Mouse (Mus musculus): ENCODE measurements around the gene Dnmt3a. TPM values are rescaled to one million over a fixed set of nuclear protein-coding genes. Genes with fewer than 3 reads are reported as not detected.
A peak's percentile ranks its signal among the peaks of the same experiment; 100 is the strongest.

Gene Dnmt3a
- polyA plus RNA-seq, 1 experiment from 2014 or later, result 69.5 TPM

- no peak overlapping the region for H3K4me2 ChIP-seq (ENCODE audit: low read depth, low read length)
- ATAC-seq (replicated peaks; ENCODE audit: insufficient number of reproducible peaks, low FRiP score, low TSS enrichment, low read depth), result no peak
- H3K4me1 ChIP-seq (ENCODE audit: control insufficient read depth, insufficient read depth, low read length), result peaks cover 10% of the 10 kb centered on the region
- 95% methylated on average over 1 of the region's 1 CpGs for WGBS
- no peak overlapping the region for H3K9ac ChIP-seq (replicated peaks; ENCODE audit: low read length)
- DNase-seq (ENCODE audit: low spot score), result no peak
- no peaks in the 10 kb centered on the region for H3K27me3 ChIP-seq (ENCODE audit: control insufficient read depth, insufficient read depth, low read length)
- H3K4me3 ChIP-seq (ENCODE audit: low read depth, low read length), result no peak overlapping the region
- no peaks in the 10 kb centered on the region for H3K9me3 ChIP-seq (replicated peaks; ENCODE audit: control insufficient read depth, low read length)
- H3K36me3 ChIP-seq (replicated peaks; ENCODE audit: control insufficient read depth, insufficient read depth, low read depth, low read length), result no peaks in the 10 kb centered on the region; the same call in 1 of the 2 replicates
- no peak overlapping the region for H3K27ac ChIP-seq (replicated peaks; ENCODE audit: low read depth, low read length)
Measured at GRCm38 (mm10) chr12:3839662-3840061, 33.9 kb downstream of the Dnmt3a start.

- H3K27me3 ChIP-seq (ENCODE audit: control insufficient read depth, insufficient read depth, low read length), result no peaks in the 10 kb centered on the region
- 73% methylated on average over 4 of the region's 4 CpGs for WGBS
- DNase-seq (ENCODE audit: low spot score) (no peak), ATAC-seq (replicated peaks; ENCODE audit: insufficient number of reproducible peaks, low FRiP score, low TSS enrichment, low read depth) (no peak)
- H3K36me3 ChIP-seq (replicated peaks; ENCODE audit: control insufficient read depth, insufficient read depth, low read depth, low read length), result no peaks in the 10 kb centered on the region; the same call in 1 of the 2 replicates
- H3K4me3 ChIP-seq (ENCODE audit: low read depth, low read length), result no peak overlapping the region
- no peak overlapping the region for H3K9ac ChIP-seq (replicated peaks; ENCODE audit: low read length)
- H3K4me2 ChIP-seq (ENCODE audit: low read depth, low read length), result no peak overlapping the region
- no peaks in the 10 kb centered on the region for H3K9me3 ChIP-seq (replicated peaks; ENCODE audit: control insufficient read depth, low read length)
- no peak overlapping the region for H3K27ac ChIP-seq (replicated peaks; ENCODE audit: low read depth, low read length)
- peaks cover 8% of the 10 kb centered on the region for H3K4me1 ChIP-seq (ENCODE audit: control insufficient read depth, insufficient read depth, low read length)
Measured at GRCm38 (mm10) chr12:3841121-3841520, 35.3 kb downstream of the Dnmt3a start.

- ATAC-seq (replicated peaks; ENCODE audit: insufficient number of reproducible peaks, low FRiP score, low TSS enrichment, low read depth) (peak; percentile 19; the same call in 1 of the 2 replicates), DNase-seq (ENCODE audit: low spot score) (peak; percentile 63)
- no peaks in the 10 kb centered on the region for H3K9me3 ChIP-seq (replicated peaks; ENCODE audit: control insufficient read depth, low read length)
- H3K9ac ChIP-seq (replicated peaks; ENCODE audit: low read length), result no peak overlapping the region
- H3K4me2 ChIP-seq (ENCODE audit: low read depth, low read length), result no peak overlapping the region
- no peak overlapping the region for H3K4me3 ChIP-seq (ENCODE audit: low read depth, low read length)
- H3K36me3 ChIP-seq (replicated peaks; ENCODE audit: control insufficient read depth, insufficient read depth, low read depth, low read length), result no peaks in the 10 kb centered on the region; the same call in 1 of the 2 replicates
- WGBS, result 28% methylated on average over 6 of the region's 6 CpGs
- peak overlapping the region; percentile 79 for H3K27ac ChIP-seq (replicated peaks; ENCODE audit: low read depth, low read length)
- no peaks in the 10 kb centered on the region for H3K27me3 ChIP-seq (ENCODE audit: control insufficient read depth, insufficient read depth, low read length)
- H3K4me1 ChIP-seq (ENCODE audit: control insufficient read depth, insufficient read depth, low read length), result peaks cover 6% of the 10 kb centered on the region
Measured at GRCm38 (mm10) chr12:3842843-3843242, 37.0 kb downstream of the Dnmt3a start.

GRCm38 (mm10) chr12:3843371-3843861 lies 37.6 kb downstream of the Dnmt3a start:
- 10% methylated on average over 7 of the region's 7 CpGs for WGBS
- Histone ChIP-seq H3K4me1 (ENCODE audit: control insufficient read depth, insufficient read depth, low read length) (peaks cover 6% of the 10 kb centered on the region), H3K9ac (replicated peaks; ENCODE audit: low read length) (no peak overlapping the region), H3K27ac (replicated peaks; ENCODE audit: low read depth, low read length) (peak overlapping the region; percentile 79), H3K4me3 (ENCODE audit: low read depth, low read length) (no peak overlapping the region), H3K4me2 (ENCODE audit: low read depth, low read length) (0 out of 2 replicates have a peak overlapping the region, but pooled peaks have one; percentile 10), H3K27me3 (ENCODE audit: control insufficient read depth, insufficient read depth, low read length) (no peaks in the 10 kb centered on the region), H3K9me3 (replicated peaks; ENCODE audit: control insufficient read depth, low read length) (no peaks in the 10 kb centered on the region), H3K36me3 (replicated peaks; ENCODE audit: control insufficient read depth, insufficient read depth, low read depth, low read length) (no peaks in the 10 kb centered on the region; the same call in 1 of the 2 replicates)
- ATAC-seq (replicated peaks; ENCODE audit: insufficient number of reproducible peaks, low FRiP score, low TSS enrichment, low read depth), result peak; percentile 85
- peak; percentile 78 for DNase-seq (ENCODE audit: low spot score)

- Histone ChIP-seq H3K27ac (replicated peaks; ENCODE audit: low read depth, low read length) (peak overlapping the region; percentile 79), H3K4me2 (ENCODE audit: low read depth, low read length) (no peak overlapping the region), H3K9me3 (replicated peaks; ENCODE audit: control insufficient read depth, low read length) (no peaks in the 10 kb centered on the region), H3K9ac (replicated peaks; ENCODE audit: low read length) (no peak overlapping the region), H3K4me1 (ENCODE audit: control insufficient read depth, insufficient read depth, low read length) (peaks cover 6% of the 10 kb centered on the region), H3K36me3 (replicated peaks; ENCODE audit: control insufficient read depth, insufficient read depth, low read depth, low read length) (no peaks in the 10 kb centered on the region; the same call in 1 of the 2 replicates), H3K27me3 (ENCODE audit: control insufficient read depth, insufficient read depth, low read length) (no peaks in the 10 kb centered on the region), H3K4me3 (ENCODE audit: low read depth, low read length) (no peak overlapping the region)
- WGBS, result 17% methylated on average over 7 of the region's 7 CpGs
- DNase-seq (ENCODE audit: low spot score), result peak; percentile 75
- ATAC-seq (replicated peaks; ENCODE audit: insufficient number of reproducible peaks, low FRiP score, low TSS enrichment, low read depth), result peak; percentile 64
Measured at GRCm38 (mm10) chr12:3843918-3844317, 38.1 kb downstream of the Dnmt3a start.

- no peak overlapping the region for H3K4me3 ChIP-seq (ENCODE audit: low read depth, low read length)
- H3K27ac ChIP-seq (replicated peaks; ENCODE audit: low read depth, low read length), result no peak overlapping the region; the same call in 1 of the 2 replicates
- no peak overlapping the region for H3K4me2 ChIP-seq (ENCODE audit: low read depth, low read length)
- peak; percentile 6; the same call in 1 of the 2 replicates for ATAC-seq (replicated peaks; ENCODE audit: insufficient number of reproducible peaks, low FRiP score, low TSS enrichment, low read depth)
- no peak overlapping the region for H3K9ac ChIP-seq (replicated peaks; ENCODE audit: low read length)
- H3K9me3 ChIP-seq (replicated peaks; ENCODE audit: control insufficient read depth, low read length), result no peaks in the 10 kb centered on the region
- no peak for DNase-seq (ENCODE audit: low spot score)
- WGBS, result 73% methylated on average over 5 of the region's 5 CpGs
- H3K36me3 ChIP-seq (replicated peaks; ENCODE audit: control insufficient read depth, insufficient read depth, low read depth, low read length), result no peaks in the 10 kb centered on the region; the same call in 1 of the 2 replicates
- H3K27me3 ChIP-seq (ENCODE audit: control insufficient read depth, insufficient read depth, low read length), result no peaks in the 10 kb centered on the region
- peaks cover 6% of the 10 kb centered on the region for H3K4me1 ChIP-seq (ENCODE audit: control insufficient read depth, insufficient read depth, low read length)
Measured at GRCm38 (mm10) chr12:3844335-3844734, 38.5 kb downstream of the Dnmt3a start.

- Histone ChIP-seq H3K27ac (replicated peaks; ENCODE audit: low read depth, low read length) (no peak overlapping the region), H3K27me3 (ENCODE audit: control insufficient read depth, insufficient read depth, low read length) (no peaks in the 10 kb centered on the region)
Measured at GRCm38 (mm10) chr12:3849481-3849880, 43.7 kb downstream of the Dnmt3a start.

GRCm38 (mm10) chr12:3850165-3850564 lies 44.4 kb downstream of the Dnmt3a start:
- Histone ChIP-seq H3K4me3 (ENCODE audit: low read depth, low read length) (no peak overlapping the region), H3K4me1 (ENCODE audit: control insufficient read depth, insufficient read depth, low read length) (no peaks in the 10 kb centered on the region; the same call in 1 of the 2 replicates), H3K4me2 (ENCODE audit: low read depth, low read length) (no peak overlapping the region), H3K9me3 (replicated peaks; ENCODE audit: control insufficient read depth, low read length) (no peaks in the 10 kb centered on the region), H3K36me3 (replicated peaks; ENCODE audit: control insufficient read depth, insufficient read depth, low read depth, low read length) (no peaks in the 10 kb centered on the region), H3K27me3 (ENCODE audit: control insufficient read depth, insufficient read depth, low read length) (no peaks in the 10 kb centered on the region), H3K9ac (replicated peaks; ENCODE audit: low read length) (no peak overlapping the region), H3K27ac (replicated peaks; ENCODE audit: low read depth, low read length) (peak overlapping the region; percentile 36)
- peak; percentile 22 for DNase-seq (ENCODE audit: low spot score)
- ATAC-seq (replicated peaks; ENCODE audit: insufficient number of reproducible peaks, low FRiP score, low TSS enrichment, low read depth), result 0 out of 2 replicates have a peak, but pooled peaks have one; percentile 32
- 20% methylated on average over 5 of the region's 5 CpGs for WGBS

More at GRCm38 (mm10) chr12:3849481-3849880, 43.7 kb downstream of the Dnmt3a start:
- Histone ChIP-seq H3K4me3 (ENCODE audit: low read depth, low read length) (no peak overlapping the region), H3K9me3 (replicated peaks; ENCODE audit: control insufficient read depth, low read length) (no peaks in the 10 kb centered on the region), H3K36me3 (replicated peaks; ENCODE audit: control insufficient read depth, insufficient read depth, low read depth, low read length) (no peaks in the 10 kb centered on the region), H3K9ac (replicated peaks; ENCODE audit: low read length) (no peak overlapping the region), H3K4me1 (ENCODE audit: control insufficient read depth, insufficient read depth, low read length) (no peaks in the 10 kb centered on the region; the same call in 1 of the 2 replicates), H3K4me2 (ENCODE audit: low read depth, low read length) (no peak overlapping the region)
- DNase-seq (ENCODE audit: low spot score) (no peak), ATAC-seq (replicated peaks; ENCODE audit: insufficient number of reproducible peaks, low FRiP score, low TSS enrichment, low read depth) (no peak)
- WGBS, result 92% methylated on average over 13 of the region's 13 CpGs

Data from embryonic facial prominence, embryonic 11.5 days (tissue).